Mouse (Mus musculus) G1E (cell line): ENCODE data around the gene Gck.

Experiments used
- CTCF ChIP-seq: IDR thresholded peaks from 2 replicates; pipeline ENCODE4 v1.5.1; 2012; ENCODE audit warnings: low read depth, low read length, inconsistent platforms, mixed read lengths
- GATA1 ChIP-seq: IDR thresholded peaks from 2 replicates; pipeline ENCODE4 v1.6.1; 2012; ENCODE audit warnings: borderline replicate concordance, low read length, inconsistent platforms, mixed read lengths
- GATA2 ChIP-seq: IDR thresholded peaks from 2 replicates; pipeline ENCODE4 v1.6.1; 2012; ENCODE audit warnings: low read depth, low read length, inconsistent platforms, borderline replicate concordance
- POLR2AphosphoS5 ChIP-seq: IDR thresholded peaks from 2 replicates; pipeline ENCODE4 v1.6.1; 2012; ENCODE audit warnings: low read depth, low read length, inconsistent platforms; ENCODE audit not compliant: insufficient replicate concordance

- TF ChIP-seq CTCF (no peak), GATA1 (no peak), GATA2 (no peak), POLR2AphosphoS5 (no peak)
Observed at GRCm38 (mm10) chr11:5955546-5956276, 5.8 kb upstream of the Gck start, which contains the start of gene Ykt6.
